Mouse (Mus musculus) cerebellum, postnatal 14 days (tissue): ENCODE measurements at regions not wholly inside any gene's neighbourhood (a gene's known extent, or its start where the extent isn't known, plus 50 kb on each side); places are given as distances from the start of the nearest gene placed in this dataset.

Source experiments
- DNase-seq, 2 experiments: peaks; one replicate each; pipeline ENCODE4 v3.0.0; 2021; ENCODE audit warnings: mixed read lengths in 2 of 2

DNA sequence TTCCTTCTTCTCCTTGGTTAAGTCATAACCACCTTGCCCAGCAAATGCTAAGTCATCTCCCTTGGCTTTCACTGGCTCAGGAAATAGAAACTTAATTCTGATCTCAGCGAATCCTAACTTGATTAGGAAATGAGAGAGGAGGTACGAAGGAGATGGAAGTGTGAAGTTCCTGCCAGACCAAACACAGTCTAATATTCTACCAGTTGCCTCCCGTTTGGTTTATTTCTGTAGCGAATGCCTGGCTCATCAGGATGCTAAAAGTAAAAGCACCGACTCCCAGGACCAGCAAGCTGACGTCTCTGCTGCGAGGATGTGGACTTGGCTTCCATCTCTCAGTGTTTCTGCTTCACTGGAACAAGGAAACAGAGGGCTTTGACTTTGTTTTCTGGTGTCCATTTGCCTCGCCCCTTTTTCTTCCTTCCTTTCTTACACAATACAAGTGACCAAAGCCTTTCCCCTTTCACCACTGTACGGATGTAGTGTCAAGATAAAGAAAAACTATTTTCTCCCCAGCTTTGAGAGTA, 204.3 kb downstream of the Dusp6 start:
- peak in 1 of 2 experiments; percentile 4 for DNase-seq

DNA sequence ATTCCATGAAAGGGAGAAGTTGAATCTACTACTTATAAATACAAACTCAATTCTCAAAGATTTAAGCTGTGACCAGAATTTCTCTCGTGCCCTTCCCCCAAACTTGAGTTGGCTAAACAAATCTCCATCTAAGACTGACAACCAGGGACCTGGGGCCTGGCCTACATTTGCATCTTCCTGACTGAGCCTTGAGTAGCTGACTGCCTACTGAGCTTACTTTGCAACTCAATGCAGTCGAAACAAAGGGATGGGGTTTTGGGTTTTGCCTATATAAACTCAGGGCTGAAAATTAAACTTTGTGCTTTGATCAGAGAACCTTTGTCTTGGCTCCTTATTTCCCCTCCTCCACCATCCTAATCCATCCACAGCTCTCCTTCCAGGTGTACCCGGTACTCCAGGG, 205.9 kb downstream of the Dusp6 start:
- no peak for DNase-seq

DNA sequence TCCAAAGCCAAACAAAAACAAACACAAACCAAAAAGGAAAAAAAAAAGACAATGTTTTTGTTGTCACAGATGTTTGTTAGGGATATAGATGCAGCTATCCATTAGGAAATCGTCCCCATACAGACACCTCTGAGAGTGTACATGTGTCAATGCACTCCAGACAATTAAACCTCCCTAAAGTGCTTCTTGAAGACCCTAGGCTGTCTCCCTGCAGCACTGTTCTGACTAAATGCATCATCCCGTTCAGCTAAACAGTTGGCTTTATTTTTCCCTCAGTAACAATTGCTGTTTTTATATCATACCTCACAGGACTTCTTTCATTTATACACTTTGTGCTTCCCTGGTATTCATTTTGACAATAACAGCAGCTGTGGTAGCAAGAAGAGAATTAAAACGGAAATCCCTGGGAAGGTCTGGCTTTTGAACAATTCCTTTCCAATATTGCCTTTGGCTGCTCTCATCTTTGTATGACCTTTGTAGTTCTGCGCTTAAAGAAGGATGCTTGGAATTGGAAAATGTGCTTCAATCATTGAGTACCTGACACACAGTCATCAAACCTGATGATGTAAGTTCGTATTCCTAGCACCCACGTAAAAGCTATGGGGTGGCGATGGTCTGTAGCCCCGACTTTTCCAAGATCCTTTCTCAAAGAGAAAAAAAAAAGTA, 208.9 kb downstream of the Dusp6 start:
- no peak for DNase-seq

DNA sequence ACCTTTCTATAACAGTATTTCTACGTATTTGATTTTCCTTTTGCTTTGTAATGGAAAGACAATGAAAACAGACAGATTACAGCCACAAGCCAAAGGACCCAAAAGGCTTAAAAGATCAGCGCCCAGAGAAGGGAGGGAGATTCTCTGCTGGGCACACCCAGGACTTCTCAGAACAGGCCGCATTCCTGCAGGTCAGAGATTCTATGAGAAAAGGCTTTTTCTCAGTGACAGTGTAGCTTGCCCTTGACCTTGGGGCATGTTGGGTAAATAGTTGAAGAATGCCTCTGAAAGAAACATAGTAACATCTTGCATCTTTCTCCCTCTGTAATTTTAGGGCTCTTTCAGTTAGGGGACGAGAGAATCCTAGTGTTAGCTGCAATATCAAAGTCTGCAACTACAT, 209.8 kb downstream of the Dusp6 start:
- no peak for DNase-seq

DNA sequence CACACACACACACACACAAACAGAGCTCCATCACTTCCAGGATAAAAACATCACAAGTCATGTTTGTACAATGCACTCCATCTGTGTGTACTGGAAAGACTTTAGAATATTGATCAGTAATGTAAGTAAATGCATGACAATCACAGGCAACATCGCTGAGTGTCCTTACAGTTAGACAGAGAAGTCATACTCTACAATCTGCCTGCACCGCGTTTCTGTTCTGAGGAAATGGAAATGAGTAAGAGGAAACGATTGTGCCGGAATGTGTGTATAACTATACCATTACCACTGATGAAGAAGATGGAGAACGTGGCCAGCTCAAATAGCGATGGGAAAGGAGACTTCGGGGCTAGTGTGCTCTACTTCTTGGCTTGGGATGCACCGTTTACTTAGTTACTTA, 210.7 kb downstream of the Dusp6 start:
- no peak for DNase-seq

DNA sequence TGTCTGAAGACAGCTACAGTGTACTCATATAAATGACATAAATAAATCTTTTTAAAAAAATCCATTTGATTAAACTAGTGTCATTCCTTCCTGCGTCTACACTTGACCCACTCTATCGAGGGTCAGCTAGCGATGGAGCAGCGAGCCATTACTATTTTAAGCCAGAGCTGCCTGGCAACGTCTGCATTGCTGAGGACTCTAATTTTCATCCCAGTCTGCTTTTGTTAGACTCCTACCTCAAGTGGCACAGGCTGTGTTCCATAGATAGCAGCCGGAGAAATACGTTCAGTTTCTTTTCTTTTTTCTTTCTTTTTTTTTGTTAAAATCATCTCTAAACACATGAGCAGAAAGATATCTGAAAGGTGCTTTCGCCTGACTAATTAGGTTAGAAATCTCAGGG, 211.5 kb downstream of the Dusp6 start:
- DNase-seq: no peak

DNA sequence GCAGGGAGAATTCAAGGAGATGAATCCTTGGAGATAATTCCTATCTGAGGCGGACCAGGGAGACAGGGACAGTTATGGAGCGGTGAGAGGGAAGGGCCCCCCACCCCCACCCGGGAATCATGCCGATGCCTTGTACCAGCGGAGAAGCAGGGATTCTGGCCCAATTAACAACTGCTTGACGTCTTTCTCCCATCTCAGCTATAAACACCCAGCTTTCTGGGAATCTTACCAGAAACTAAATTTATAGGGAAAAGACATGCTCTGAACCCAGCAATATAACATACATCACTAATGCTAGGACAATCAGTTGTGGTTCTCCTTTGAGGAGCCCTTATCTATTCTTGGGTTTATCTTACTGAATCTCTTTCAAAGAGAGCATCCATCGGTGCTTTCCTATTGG, 213.2 kb downstream of the Dusp6 start:
- DNase-seq: no peak

DNA sequence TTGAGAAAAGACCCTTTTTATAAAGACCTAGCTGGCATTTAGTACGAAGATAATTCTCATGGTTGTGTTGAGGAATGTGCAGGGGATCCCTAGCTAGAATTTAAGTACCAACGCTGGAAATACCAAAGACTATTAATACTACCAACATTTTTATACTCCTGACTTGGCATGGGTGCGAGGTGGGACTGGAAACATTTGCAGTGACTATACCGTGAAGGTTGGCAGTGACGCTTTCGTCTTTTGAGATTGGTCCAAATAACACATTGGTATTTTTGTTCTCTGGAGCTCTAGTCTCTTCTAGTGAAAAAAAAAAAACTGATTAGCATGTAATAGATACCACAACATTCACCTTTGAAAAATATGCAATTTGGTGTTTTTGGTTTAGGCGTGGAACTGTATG, 213.7 kb downstream of the Dusp6 start:
- no peak for DNase-seq

DNA sequence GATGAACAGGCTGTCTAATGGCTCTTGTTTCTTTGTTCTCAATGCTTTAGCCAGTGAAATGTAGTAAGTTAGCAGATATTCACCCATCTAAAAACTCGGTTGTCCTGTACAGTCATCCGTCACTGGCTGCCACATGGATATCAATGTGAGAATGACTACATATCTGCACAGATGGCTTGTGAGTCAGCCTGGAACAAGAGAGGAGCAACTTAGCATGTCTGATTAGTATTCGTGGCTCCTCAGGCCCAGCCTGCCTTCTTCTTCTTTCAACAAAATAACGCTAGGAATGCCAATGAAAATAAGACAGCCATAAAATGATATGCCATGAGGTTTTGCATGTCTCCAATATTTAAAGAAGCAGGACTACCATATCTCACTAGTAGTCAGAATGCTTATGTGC, 217.5 kb downstream of the Dusp6 start:
- no peak for DNase-seq

DNA sequence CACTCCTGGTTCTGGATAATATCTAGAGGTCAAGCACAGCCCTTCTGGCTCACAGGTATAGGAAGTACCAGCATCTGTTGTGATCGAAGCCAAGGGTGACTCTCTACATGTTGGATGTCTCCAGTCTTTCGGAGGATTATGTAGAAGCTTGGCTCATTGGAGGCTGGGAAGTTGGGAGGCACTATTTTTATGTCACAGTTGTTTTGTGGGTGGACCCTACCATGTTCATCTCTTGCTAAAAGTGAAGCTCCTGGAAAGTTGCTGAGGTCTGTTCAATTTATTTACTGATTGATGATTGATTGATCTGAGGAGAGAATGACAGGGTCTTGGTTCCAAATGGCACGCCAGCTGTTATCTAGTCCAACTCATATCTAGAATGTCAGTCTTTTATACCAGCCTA, 219.0 kb downstream of the Dusp6 start:
- no peak for DNase-seq

DNA sequence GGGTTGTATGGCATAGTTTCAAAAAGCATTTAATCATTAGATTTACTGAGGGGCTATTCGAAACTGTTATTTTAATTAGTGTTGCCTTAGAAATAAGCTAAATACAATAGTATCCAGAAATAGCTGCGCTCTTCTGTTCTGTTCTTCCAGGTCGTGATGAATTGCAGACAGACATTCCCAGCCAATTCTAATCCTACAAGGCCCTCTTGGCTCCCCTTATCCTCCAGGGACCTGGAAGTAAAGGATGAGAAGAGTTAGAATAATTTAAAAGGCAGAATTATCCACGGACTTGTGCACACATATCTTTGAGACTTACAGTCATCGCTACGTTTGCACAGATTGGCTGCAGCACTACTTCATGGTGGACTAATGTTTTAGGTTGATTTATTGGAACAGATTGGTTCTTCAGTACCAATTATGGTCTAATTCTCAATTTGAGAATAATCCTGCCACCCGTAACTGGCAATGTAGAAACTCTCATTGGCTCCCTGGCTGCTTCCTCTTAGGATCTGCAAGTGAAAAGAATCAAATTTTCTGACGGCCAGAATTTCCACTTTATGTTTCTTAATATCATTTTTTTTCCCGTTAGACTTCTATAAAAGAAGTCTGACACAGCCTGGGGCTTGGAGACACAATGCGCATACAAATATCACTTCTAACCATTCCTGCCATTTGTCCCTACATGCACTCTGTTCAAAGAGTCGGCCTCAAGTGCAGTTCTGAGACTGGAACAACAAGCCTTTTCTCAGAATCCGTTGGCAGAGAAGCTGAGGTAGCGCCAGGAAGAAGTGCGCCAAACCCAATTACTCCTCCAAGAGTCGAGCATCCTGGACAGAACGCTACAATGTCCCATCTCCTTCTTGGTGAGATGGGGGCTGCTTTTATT, 225.4 kb downstream of the Dusp6 start:
- DNase-seq: peak; percentile 10 to 12

DNA sequence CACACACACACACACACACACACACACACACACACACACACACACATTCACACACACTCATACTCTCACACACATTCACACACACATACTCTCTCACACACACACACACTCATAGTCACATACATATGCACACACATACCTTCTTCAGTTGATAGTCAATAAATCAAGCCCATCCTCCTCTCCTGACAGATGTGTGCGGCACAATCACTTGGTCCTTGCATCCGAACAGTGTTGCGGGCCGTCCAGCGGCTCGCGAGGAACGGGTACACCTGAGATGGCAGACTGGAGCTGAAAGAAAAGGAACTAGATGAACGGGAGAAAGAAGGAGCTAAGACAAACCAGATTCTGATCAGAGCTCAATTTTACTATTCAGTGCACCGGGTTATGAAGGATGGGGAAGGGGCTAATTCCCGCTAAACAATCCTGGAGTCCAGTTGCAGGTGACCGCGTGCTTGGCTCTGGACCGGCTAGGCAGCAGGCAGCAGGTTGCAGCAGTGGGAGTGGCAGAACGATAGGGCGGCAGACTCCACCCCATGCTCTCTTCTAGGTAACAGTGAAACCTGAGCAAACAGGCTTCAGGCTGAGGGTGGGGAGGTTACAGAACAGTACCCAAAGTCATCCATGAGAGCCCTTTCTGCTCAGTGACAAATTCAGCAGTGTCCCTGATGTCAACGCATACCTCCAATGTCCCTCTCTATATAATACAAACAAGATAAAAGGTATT, 247.8 kb downstream of the Csl start:
- DNase-seq: no peak

DNA sequence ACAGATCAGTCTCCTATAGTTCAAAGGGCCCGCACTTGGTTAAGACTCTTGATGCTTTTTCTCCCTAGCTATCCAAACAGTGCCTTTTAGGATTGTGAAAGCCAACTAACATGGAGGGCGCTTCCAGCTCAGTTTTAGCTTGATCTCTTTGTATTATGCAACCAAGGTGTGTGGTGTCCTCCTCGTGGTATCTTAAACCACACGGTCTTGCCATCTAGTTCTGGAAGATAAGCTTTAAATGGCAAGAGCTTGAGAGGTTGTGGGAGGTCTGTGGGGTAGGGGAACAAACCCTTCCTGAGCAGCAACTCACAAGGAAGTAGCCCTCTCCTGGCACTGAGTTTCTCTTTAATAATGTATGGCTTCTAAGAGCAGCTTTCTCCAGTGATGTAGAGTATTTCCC, 241.5 kb downstream of the Csl start:
- no peak for DNase-seq

DNA sequence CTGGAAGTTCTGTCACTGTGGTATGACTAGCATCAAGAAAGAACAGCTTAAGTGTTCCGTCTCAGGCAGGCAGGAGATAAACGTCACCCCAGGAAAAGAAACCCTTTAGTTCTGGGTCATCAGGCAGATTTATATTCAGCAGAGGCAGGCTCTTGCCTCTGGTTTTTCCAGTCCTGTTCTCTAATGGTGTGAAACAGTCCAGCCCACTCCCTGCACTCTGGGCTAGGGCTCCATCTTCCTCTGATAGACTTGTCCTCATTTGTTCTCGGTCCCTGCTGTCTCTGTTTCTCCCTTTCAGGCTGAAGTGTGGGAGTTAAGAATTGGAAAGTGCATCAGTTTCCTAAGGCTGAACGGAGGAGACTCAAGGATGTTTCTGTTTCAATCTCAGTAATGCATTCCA, 240.0 kb downstream of the Csl start:
- DNase-seq: no peak

DNA sequence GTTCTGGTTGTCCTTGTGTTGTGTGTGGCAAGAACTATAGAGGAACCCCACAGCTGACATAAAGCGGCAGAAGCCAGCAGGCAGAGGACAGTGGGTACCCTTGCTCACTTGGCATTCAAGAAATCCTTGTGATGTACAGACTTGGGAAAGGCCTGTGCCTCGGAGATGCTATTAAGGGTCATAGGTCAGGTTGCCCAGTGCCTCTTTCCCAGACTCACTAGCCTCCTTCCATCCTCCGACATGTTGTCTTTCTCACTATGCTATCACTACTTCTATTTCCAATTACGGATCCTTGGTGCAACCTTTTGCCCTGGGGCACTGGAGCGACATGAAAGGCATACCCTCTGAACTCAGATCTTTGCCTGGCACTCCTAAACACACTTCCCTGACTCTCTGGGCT, 235.6 kb downstream of the Csl start:
- no peak for DNase-seq

DNA sequence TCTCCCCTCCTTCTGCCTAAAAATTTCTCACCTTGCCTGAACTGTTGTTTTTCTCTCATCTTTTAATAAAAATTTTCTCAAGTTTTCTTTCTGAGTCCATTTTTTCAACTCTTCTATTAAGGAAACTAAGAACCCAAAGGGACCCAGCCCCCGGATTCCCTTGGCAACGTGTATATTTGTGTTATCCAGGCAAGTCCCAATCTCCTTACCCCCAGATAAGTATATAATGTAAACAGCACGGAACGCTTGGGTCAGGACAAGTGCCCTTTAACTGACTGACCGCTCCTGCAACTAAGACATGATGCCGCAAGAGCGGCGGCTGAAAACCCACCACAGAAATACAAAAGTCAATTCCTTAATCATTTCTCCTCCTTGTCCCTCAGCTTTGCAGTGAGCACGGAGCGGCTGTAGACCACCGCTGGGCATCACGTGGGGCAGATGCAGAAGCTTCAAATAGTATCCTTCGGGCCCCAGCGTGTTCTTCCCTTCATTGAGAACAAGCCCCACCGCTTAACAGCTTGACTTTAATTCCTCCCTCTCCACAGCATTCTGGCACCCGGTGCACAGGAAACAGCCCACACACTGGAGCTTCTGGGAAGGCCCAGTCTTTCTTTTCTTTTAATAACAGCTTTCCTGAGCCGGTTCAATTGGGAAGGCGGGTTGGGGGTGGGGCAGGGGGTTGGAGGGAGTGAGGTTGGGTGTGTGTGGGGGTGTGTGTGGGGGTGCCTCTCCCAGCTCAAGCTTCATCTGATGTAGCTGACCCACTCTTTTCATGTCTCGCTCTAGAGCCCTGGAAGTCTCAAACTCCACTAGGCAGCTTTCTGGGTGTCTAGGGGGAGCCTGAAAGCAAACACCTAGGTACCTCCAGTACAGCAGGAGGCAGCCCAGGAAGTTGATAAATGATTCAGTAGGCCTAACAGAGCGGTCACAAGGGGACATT, 234.9 kb downstream of the Csl start:
- DNase-seq: peak; percentile 36 to 41

DNA sequence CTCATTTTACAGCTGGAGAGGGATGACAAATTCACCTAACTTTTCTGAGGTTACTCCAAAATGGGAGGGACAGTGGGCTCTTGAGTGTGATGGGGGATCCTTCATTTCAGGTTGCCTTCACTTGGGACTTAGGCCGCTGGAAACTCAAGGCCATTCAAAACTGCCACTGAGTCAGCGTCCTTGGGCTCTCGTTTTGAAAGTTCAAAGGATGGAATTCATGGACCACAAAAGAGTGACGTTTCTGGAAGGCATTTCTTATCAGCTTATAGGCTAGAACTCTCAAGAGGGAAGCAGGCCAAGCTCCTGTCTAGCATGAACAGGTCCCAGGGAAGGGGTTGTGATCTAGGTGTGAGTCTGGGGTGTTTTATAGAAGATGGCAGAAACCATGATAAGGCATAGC, 233.3 kb downstream of the Csl start:
- no peak for DNase-seq

DNA sequence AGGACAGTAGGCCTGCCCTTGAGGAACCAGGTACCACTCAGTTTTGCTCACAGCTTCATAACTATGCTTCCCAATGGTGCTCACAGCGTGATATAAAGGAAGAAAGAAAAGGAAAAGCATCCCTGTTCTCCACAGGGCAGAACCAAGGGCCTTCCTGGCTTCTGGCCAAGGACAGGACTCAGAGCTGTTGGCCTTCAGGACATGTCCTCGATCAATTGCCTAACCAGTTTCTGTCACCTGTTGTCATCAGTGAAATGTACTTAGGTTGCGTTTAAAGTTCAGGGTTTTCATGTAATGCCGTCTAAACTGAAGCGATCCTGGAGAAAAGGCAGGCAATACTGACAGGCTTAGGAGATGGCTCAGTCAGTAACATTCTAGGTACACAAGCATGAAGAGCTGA, 232.9 kb downstream of the Csl start:
- no peak for DNase-seq

DNA sequence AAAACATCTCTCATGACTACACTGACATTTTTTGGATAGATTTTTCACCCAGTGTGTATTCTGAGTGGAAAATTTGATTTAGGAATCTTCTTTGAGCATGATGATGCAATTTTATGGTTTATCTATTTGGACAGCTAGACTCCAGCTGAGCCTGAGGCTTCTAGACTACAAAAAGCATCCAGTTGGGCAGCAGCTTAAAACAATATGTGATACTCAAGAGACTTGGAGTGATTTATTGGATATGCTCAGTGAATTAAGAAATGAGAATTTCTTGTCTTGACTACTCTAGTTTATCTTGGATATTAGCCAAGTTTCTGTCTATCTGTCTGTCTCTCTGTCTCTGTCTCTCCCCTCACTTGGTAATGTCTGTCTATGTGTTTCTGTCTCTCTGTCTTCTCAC, 228.4 kb downstream of the Csl start:
- no peak for DNase-seq

DNA sequence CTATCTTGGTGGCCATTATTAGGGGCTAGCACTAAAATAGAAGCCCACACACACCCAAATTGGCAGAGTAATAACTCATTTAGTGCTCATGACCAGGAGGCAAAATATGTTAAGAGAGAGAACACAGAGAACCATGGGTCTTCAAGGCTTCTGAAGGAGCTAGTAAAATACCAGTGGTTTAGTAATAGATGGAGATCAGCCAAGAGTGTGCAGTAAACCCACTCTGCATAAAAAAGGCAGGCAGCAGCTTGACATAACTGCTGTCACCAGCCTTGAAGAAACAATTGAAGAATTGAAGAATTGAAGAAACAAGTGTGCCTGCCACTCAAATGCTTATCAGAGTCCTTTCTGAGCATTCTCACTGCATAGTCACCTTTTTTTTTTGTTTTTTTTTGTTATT, 227.9 kb downstream of the Csl start:
- no peak for DNase-seq

DNA sequence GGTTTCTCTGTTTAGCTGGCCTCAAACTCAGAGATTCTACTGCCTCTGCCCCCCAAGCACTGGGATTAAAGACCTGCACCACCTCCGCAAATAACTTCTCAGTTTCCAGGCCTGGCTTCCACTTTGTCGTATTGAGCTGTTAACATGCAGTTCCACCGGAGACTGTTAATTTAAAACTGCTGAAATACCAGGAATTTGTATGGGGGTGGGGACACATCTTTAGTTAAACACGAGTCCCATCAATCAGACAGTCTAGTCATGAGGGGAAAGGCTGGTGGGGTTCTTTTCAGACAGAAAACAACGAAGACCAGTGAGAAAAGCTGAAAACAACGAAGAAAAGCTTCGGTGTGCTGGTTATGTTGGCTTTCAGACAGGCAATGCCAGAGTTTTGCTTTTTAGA, 227.5 kb downstream of the Csl start:
- no peak for DNase-seq

DNA sequence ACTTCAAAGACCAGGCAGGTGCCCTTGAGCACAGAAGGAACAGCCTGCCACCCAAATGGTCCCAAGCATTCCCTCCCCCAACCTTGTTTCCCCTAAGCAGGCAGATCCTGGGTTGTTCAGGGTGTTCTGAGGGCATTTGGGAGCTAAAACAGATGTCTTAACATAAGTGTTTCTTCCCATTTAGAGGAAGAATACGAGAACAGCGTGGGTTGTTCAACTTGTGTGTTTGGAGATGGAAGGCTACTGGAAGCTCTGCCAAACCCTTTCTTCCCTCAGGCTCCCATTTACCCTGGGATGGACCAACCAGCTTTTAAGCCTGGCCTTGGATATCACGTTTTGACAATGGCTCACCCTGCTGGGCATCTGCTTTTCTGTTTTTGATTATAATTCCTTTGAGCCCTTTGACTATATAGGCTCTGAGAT, 226.8 kb downstream of the Csl start:
- no peak for DNase-seq
